Mouse (Mus musculus) CH12.LX (cell line): ENCODE data around the gene Adgb. TPM values are rescaled to one million over a fixed set of nuclear protein-coding genes. Genes with fewer than 3 reads are reported as not detected.
A peak's percentile ranks its signal among the peaks of the same experiment; 100 is the strongest.

ENCODE experiments used
- DNase-seq: peaks from one replicate; pipeline ENCODE4 v3.0.0-alpha.2; 2013; ENCODE audit errors: extremely low read depth
- H3K27ac ChIP-seq: 2 replicates; pipeline ENCODE4 v1.5.1; 2012; ENCODE audit warnings: low read depth, mild to moderate bottlenecking, control low read depth, moderate library complexity; ENCODE audit not compliant: insufficient read depth
- H3K27me3 ChIP-seq: replicated peaks from 2 replicates; pipeline ENCODE3; 2012; ENCODE audit warnings: inconsistent platforms
- H3K36me3 ChIP-seq, 2 experiments: replicated peaks in 1 of 2; 2 replicates each; pipeline versions ENCODE3 to v1.6.1; 2012; ENCODE audit warnings: inconsistent platforms in 1 of 2, low read length in 1 of 2, mild to moderate bottlenecking in 1 of 2, mixed read lengths in 1 of 2, moderate library complexity in 1 of 2; ENCODE audit not compliant: control insufficient read depth in 1 of 2, insufficient read depth in 1 of 2
- H3K4me1 ChIP-seq, 2 experiments: 2 replicates each; pipeline ENCODE4 v1.6.1; 2012; ENCODE audit warnings: inconsistent platforms in 1 of 2, moderate library complexity in 1 of 2; ENCODE audit not compliant: insufficient read depth in 2 of 2, control insufficient read depth in 1 of 2
- H3K4me2 ChIP-seq: 2 replicates; pipeline ENCODE4 v1.6.1; 2012; ENCODE audit warnings: low read depth, mild to moderate bottlenecking, control low read depth; ENCODE audit not compliant: poor library complexity, insufficient read depth, severe bottlenecking
- H3K4me3 ChIP-seq, 3 experiments: fragments of 150-350 bp in 1 of 3; sonication (generic) in 1 of 3; replicated peaks in 1 of 3; 2 replicates each; pipeline versions ENCODE3 to v1.5.1; 2011 to 2012; ENCODE audit warnings: low read depth in 2 of 3, low read length in 2 of 3, mild to moderate bottlenecking in 2 of 3, moderate library complexity in 2 of 3, control low read depth in 1 of 3, improper control_type of control experiment in 1 of 3, inconsistent platforms in 1 of 3, mixed read lengths in 1 of 3; ENCODE audit not compliant: poor library complexity in 1 of 3
- H3K79me2 ChIP-seq: replicated peaks from 2 replicates; pipeline ENCODE4 v1.6.1; 2012; ENCODE audit warnings: mild to moderate bottlenecking, moderate library complexity; ENCODE audit not compliant: control insufficient read depth, poor library complexity, insufficient read depth, severe bottlenecking; ENCODE audit errors: extremely low read depth
- H3K9ac ChIP-seq: 2 replicates; pipeline ENCODE4 v1.6.1; 2012; ENCODE audit warnings: low read depth, mild to moderate bottlenecking, control low read depth, moderate library complexity; ENCODE audit not compliant: insufficient read depth
- H3K9me3 ChIP-seq: replicated peaks from 2 replicates; pipeline ENCODE3; 2012; ENCODE audit warnings: low read length, inconsistent platforms, mixed read lengths
- BHLHE40 ChIP-seq: IDR thresholded peaks from 2 replicates; pipeline ENCODE4 v1.6.1; 2011; ENCODE audit warnings: mild to moderate bottlenecking, low read depth, low read length, improper control_type of control experiment
- E2F4 ChIP-seq: IDR thresholded peaks from 2 replicates; pipeline ENCODE4 v1.6.1; 2011; ENCODE audit warnings: low read depth, low read length, improper control_type of control experiment; ENCODE audit not compliant: insufficient replicate concordance
- ELF1 ChIP-seq: IDR thresholded peaks from 2 replicates; pipeline ENCODE4 v1.6.1; 2014; ENCODE audit warnings: low read depth, mild to moderate bottlenecking, inconsistent platforms, low read length, improper control_type of control experiment
- EP300 ChIP-seq: IDR thresholded peaks from 2 replicates; pipeline ENCODE4 v1.6.1; 2011; ENCODE audit warnings: low read length, improper control_type of control experiment
- GABPA ChIP-seq: IDR thresholded peaks from 2 replicates; pipeline ENCODE4 v1.6.1; 2012; ENCODE audit warnings: low read depth, low read length, improper control_type of control experiment, inconsistent platforms; ENCODE audit not compliant: insufficient replicate concordance
- HCFC1 ChIP-seq: IDR thresholded peaks from 2 replicates; pipeline ENCODE4 v1.6.1; 2012; ENCODE audit warnings: low read depth, mild to moderate bottlenecking, inconsistent platforms, low read length, improper control_type of control experiment
- IRF4 ChIP-seq: IDR thresholded peaks from 2 replicates; pipeline ENCODE4 v1.6.1; 2014; ENCODE audit warnings: low read depth, mild to moderate bottlenecking, inconsistent platforms, low read length, improper control_type of control experiment
- JUN ChIP-seq: IDR thresholded peaks from 2 replicates; pipeline ENCODE4 v1.6.1; 2011; ENCODE audit warnings: low read depth, mild to moderate bottlenecking, low read length, improper control_type of control experiment, moderate library complexity; ENCODE audit not compliant: insufficient read depth
- MAFK ChIP-seq: IDR thresholded peaks from 2 replicates; pipeline ENCODE4 v1.6.1; 2011; ENCODE audit warnings: low read length, improper control_type of control experiment; ENCODE audit not compliant: insufficient replicate concordance
- MXI1 ChIP-seq: IDR thresholded peaks from 2 replicates; pipeline ENCODE4 v1.6.1; 2011; ENCODE audit warnings: mild to moderate bottlenecking, low read depth, low read length, improper control_type of control experiment
- MYC ChIP-seq: IDR thresholded peaks from 2 replicates; pipeline ENCODE4 v1.6.1; 2011; ENCODE audit warnings: low read depth, mild to moderate bottlenecking, improper control_type of control experiment, low read length
- NRF1 ChIP-seq: IDR thresholded peaks from 2 replicates; pipeline ENCODE4 v1.6.1; 2014; ENCODE audit warnings: low read depth, mild to moderate bottlenecking, inconsistent platforms, low read length, improper control_type of control experiment, moderate library complexity
- POLR2A ChIP-seq: IDR thresholded peaks from 2 replicates; pipeline ENCODE4 v1.6.1; 2011; ENCODE audit warnings: low read depth, mild to moderate bottlenecking, improper control_type of control experiment, low read length
- POLR2AphosphoS2 ChIP-seq: IDR thresholded peaks from 2 replicates; pipeline ENCODE4 v1.6.1; 2011; ENCODE audit warnings: low read depth, low read length, improper control_type of control experiment
- RCOR1 ChIP-seq: conservative IDR thresholded peaks from 2 replicates; pipeline ENCODE4 v1.6.1; 2012; ENCODE audit warnings: low read depth, mild to moderate bottlenecking, inconsistent platforms, low read length, improper control_type of control experiment
- SMC3 ChIP-seq: IDR thresholded peaks from 2 replicates; pipeline ENCODE4 v1.6.1; 2011; ENCODE audit warnings: low read depth, low read length, improper control_type of control experiment
- TBP ChIP-seq: conservative IDR thresholded peaks from 2 replicates; pipeline ENCODE4 v1.6.1; 2011; ENCODE audit warnings: low read depth, low read length, improper control_type of control experiment
- ZKSCAN1 ChIP-seq: IDR thresholded peaks from 2 replicates; pipeline ENCODE4 v1.6.1; 2012; ENCODE audit warnings: low read depth, inconsistent platforms, low read length, improper control_type of control experiment, borderline replicate concordance
- ZMIZ1 ChIP-seq: IDR thresholded peaks from 2 replicates; pipeline ENCODE4 v1.6.1; 2012; ENCODE audit warnings: low read depth, mild to moderate bottlenecking, inconsistent platforms, low read length, improper control_type of control experiment
- dilution Hi-C: fragments of 300-500 bp; cut with MboI; formaldehyde crosslinking; loops from 2 replicates; pipeline ENCODE4 v1.14.3; 2020; ENCODE audit warnings: low sequenced_read_pairs; ENCODE audit not compliant: extremely low pct_unique_long_range_greater_than_20kb, extremely low pct_ligation_motif_present
- in situ Hi-C: fragments of 300-500 bp; cut with MboI; formaldehyde crosslinking; loops from 3 replicates; pipeline ENCODE4 v1.14.3; 2019; ENCODE audit warnings: low sequenced_read_pairs, low pct_ligation_motif_present, low pct_unique_long_range_greater_than_20kb, mixed read lengths
- polyA plus RNA-seq: library from polyadenylated mRNA; unstranded; fragments of >175 nt; gene quantifications from 2 replicates; pipeline ENCODE4 v1.2.1, GENCODE M21; 2012; ENCODE audit warnings: low read depth; ENCODE audit not compliant: insufficient read length
- total RNA-seq, 2 experiments: library from RNA; depleted of rRNA; stranded (reverse); fragments of 300-350 nt in 1 of 2; fragments of >200 nt in 1 of 2; gene quantifications; 2 replicates each; pipeline ENCODE4 v1.2.3; 2012 to 2014

Adgb gene
- total and polyA plus RNA-seq, 3 experiments: not detected

DNA sequence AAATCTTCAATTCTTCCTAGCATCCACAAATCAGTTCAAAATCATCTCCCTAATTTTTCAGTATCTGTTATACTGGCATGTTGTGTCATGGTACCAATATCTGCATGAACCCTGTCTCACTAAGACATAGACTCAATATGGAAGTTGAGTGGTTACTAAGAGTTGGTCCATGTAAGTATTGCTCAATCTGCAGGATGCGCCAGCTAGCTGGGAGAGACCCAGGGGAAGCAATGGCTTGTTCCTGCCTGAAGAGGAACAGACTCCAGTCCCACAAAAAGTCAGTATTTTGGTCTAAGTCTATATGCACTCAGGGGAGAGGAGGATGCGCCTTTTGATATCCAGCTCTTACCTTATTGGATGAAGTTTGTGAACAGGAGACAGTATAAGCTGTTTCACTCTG lies 47.7 kb downstream of the Adgb start:
- Histone ChIP-seq H3K4me1 (no peaks in the 10 kb centered on the region), H3K4me3 (no peak overlapping the region), H3K4me2 (no peak overlapping the region), H3K27ac (no peak overlapping the region), H3K9ac (no peak overlapping the region), H3K79me2 (no peaks in the 10 kb centered on the region), H3K27me3 (no peaks in the 10 kb centered on the region), H3K9me3 (no peaks in the 10 kb centered on the region), H3K36me3 (no peaks in the 10 kb centered on the region)
- in situ Hi-C loops: no loop called here
- DNase-seq: no peak
- TF ChIP-seq POLR2AphosphoS2 (no peak), TBP (no peak), RCOR1 (no peak), HCFC1 (no peak), SMC3 (no peak), ELF1 (no peak), EP300 (no peak), ZMIZ1 (no peak), MXI1 (no peak), JUN (no peak)
- dilution Hi-C loops: no loop called here

DNA sequence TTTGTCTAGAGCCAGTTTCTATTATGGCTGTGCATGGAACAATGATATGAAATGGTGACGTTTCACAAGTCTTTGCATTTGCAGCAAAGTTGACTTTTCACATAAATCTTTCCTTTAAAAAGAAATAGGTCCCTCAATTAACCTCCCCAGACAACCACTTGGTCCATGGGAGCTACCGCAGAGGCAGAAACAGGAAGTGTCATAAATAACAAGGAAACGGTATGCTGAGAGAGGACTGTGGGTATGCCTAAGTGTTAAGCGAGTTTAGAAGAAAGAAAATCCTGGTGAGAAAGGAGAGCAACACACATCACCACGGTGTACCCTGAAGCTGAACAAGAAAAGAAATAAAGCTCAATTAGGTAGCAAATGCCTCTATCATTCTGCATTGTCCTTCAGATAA lies 61.1 kb downstream of the Adgb start:
- in situ Hi-C loops (no loop called here), dilution Hi-C loops (no loop called here)
- no peak overlapping the region for H3K9ac ChIP-seq
- H3K27ac ChIP-seq: no peak overlapping the region
- H3K36me3 ChIP-seq: no peaks in the 10 kb centered on the region
- H3K4me2 ChIP-seq: peak overlapping the region; percentile 61
- DNase-seq: no peak
- H3K27me3 ChIP-seq: no peaks in the 10 kb centered on the region
- H3K4me3 ChIP-seq: no peak overlapping the region
- H3K9me3 ChIP-seq: no peaks in the 10 kb centered on the region
- TF ChIP-seq IRF4 (no peak), E2F4 (no peak), POLR2A (no peak), BHLHE40 (no peak), NRF1 (no peak), RCOR1 (no peak), MAFK (no peak), MYC (no peak), ZKSCAN1 (no peak), POLR2AphosphoS2 (no peak), ZMIZ1 (no peak), EP300 (no peak), GABPA (no peak), JUN (no peak), SMC3 (no peak)
- H3K4me1 ChIP-seq: no peaks in the 10 kb centered on the region
- H3K79me2 ChIP-seq: no peaks in the 10 kb centered on the region
